Mouse (Mus musculus): Measurements from ENCODE around the gene Aldh1a7.
A peak's percentile ranks its signal among the peaks of the same experiment; 100 is the strongest.
"Not testable (repeated sequence)": the region's sequence is repeated elsewhere in the genome, so short reads cannot be mapped to it uniquely, and the experiment has no call there.

The Aldh1a7 gene

GRCm38 (mm10) chr19:20727381-20727780 lies at the start of gene Aldh1a7:
TSS of gene Aldh1a7 (minus strand) at chr19:20727562.
- DNase-seq: no peak

- no peak for DNase-seq
These were observed 48.3 kb upstream of the Aldh1a7 start for GRCm38 (mm10) chr19:20775681-20776080.

GRCm38 (mm10) chr19:20773941-20774340 lies 46.6 kb upstream of the Aldh1a7 start:
- peak; percentile 43 for DNase-seq

- peak; percentile 55 to 61 for DNase-seq
These were observed 36.9 kb upstream of the Aldh1a7 start for GRCm38 (mm10) chr19:20764214-20764613.

GRCm38 (mm10) chr19:20761675-20762426 lies 34.5 kb upstream of the Aldh1a7 start:
- DNase-seq: no peak

- DNase-seq: no peak
These were observed 33.8 kb upstream of the Aldh1a7 start for GRCm38 (mm10) chr19:20761119-20761518.

GRCm38 (mm10) chr19:20744630-20745029 lies 17.3 kb upstream of the Aldh1a7 start:
- DNase-seq: no peak

- DNase-seq: no peak
These were observed 916 bp upstream of the Aldh1a7 start for GRCm38 (mm10) chr19:20728278-20728677.

- no peak for DNase-seq
These were observed 4.4 kb downstream of the Aldh1a7 start for GRCm38 (mm10) chr19:20722913-20723312.

- no peak for DNase-seq
These were observed 7.1 kb downstream of the Aldh1a7 start for GRCm38 (mm10) chr19:20720298-20720697.

GRCm38 (mm10) chr19:20715617-20716016 lies 11.7 kb downstream of the Aldh1a7 start:
- no peak for DNase-seq

GRCm38 (mm10) chr19:20715093-20715492 lies 12.3 kb downstream of the Aldh1a7 start:
- DNase-seq: no peak

- no peak for DNase-seq
These were observed 12.8 kb downstream of the Aldh1a7 start for GRCm38 (mm10) chr19:20714543-20714942.

GRCm38 (mm10) chr19:20707159-20707558 lies 20.2 kb downstream of the Aldh1a7 start:
- DNase-seq: no peak

- no peak for DNase-seq
These were observed 20.6 kb downstream of the Aldh1a7 start for GRCm38 (mm10) chr19:20706747-20707146.

GRCm38 (mm10) chr19:20702074-20702473 lies 25.3 kb downstream of the Aldh1a7 start:
- DNase-seq: no peak

- no peak for DNase-seq
These were observed 49.5 kb downstream of the Aldh1a7 start for GRCm38 (mm10) chr19:20677697-20678355.

GRCm38 (mm10) chr19:20654141-20654873 lies 73.1 kb downstream of the Aldh1a7 start:
- no peak for DNase-seq

- no peak for DNase-seq
These were observed 74.2 kb downstream of the Aldh1a7 start for GRCm38 (mm10) chr19:20653082-20653676.

- DNase-seq: peak in 1 of 2 experiments; percentile 0
These were observed 77.4 kb downstream of the Aldh1a7 start for GRCm38 (mm10) chr19:20650008-20650407.

GRCm38 (mm10) chr19:20647496-20647895 lies 79.9 kb downstream of the Aldh1a7 start:
- DNase-seq: not testable (repeated sequence)

- no peak for DNase-seq
These were observed 83.0 kb downstream of the Aldh1a7 start for GRCm38 (mm10) chr19:20644346-20644745.

All from cerebellum, postnatal 14 days (tissue).